Mouse (Mus musculus) ovary, postnatal 36 days (tissue): ENCODE data around the gene 1700020L24Rik.

Experiments used
- DNase-seq: peaks from one replicate; pipeline ENCODE4 v3.0.0; 2022; ENCODE audit warnings: low spot score, mixed read lengths

The 1700020L24Rik gene

DNA sequence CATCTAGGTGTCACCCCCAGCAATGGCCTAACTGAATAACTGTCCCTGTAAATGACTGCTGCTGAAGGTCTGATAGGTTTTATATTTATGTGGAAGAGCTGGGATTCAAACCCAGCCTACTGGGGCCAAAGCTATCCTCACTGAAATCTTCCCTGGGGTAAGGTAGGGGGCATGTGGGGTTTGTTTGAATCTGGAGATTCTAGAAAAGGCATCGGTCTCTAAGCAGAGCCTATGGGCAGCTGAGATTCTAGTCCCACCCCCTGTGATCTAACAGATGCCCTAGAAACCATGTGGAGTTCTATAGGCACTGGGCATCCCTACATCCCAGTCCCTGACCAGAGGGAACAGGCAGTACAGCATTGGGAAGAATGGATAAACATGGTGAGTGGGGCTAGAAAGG, at the start of gene 1700020L24Rik:
Gene 1700020L24Rik (plus strand): TSS at position 301 of the 400 bp plus-strand sequence.
- no peak for DNase-seq

- no peak for DNase-seq
These were observed 44.4 kb upstream of the 1700020L24Rik start for GRCm38 (mm10) chr11:83393062-83393461.

DNA sequence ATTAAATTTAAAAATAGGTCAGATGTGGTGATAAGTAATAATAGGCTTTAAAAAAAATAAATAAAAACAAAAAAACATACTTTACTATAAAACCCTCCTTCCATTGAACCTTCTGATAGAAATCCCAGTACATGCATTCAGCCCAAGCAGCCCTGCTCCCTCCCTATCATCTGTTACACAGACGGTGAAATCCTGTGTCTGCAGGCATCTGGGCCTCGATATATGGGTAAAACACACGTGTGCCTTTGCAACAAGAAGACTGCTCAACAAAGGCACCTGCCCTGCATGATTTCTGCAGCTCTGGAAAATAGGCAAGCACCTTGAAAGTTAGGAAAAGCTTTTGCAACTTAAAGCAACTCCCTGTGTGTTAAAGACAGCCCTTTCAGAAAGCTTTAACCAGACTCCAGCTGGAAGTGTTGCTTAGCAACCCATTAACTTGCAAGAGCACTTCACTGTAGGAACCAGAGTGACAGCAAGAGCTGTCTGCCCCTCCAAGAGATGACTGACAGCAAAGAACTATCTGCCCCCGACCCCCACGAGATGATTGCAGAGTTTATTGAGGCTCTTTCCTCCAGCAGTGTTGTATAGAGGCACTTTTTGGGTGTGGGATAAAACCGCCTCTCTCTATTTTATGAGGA, 42.6 kb upstream of the 1700020L24Rik start:
- DNase-seq = no peak

DNA sequence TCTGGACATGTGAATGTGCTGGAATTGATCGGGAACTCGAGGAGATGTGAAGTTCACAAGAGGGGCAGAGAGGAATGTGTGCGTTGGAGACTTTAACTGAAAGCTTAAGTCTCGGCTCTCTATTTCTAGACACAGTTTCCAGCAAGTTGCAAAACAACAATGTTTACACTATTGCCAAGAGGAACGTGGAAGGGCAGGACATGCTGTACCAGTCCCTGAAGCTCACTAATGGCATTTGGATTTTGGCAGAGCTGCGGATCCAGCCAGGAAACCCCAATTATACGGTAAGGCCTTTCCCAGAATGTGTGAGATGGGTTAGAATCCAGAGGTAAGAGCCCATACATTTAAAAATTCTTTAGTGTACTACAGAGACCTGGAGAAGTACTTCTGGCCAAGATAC, 39.9 kb upstream of the 1700020L24Rik start:
- no peak for DNase-seq

DNA sequence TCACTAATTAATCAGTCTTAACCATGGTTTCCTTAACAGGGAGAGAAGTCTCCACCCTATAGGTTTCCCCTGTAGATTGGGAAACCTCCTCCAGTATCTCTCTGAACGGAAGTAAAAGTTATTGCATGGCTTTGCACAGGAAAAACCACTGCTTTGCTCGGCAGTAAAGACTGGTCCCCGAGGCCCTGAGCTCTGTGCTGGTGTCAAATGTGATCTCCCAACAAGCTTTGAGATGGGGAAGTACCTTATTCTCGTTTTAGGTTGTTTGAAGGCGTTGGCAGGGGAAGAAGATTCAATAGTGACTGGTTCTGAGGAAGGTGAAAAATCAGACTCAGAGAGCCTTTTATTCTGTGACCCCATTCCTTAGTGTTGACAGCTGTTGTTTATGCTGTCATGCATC, 38.8 kb upstream of the 1700020L24Rik start:
- no peak for DNase-seq

DNA sequence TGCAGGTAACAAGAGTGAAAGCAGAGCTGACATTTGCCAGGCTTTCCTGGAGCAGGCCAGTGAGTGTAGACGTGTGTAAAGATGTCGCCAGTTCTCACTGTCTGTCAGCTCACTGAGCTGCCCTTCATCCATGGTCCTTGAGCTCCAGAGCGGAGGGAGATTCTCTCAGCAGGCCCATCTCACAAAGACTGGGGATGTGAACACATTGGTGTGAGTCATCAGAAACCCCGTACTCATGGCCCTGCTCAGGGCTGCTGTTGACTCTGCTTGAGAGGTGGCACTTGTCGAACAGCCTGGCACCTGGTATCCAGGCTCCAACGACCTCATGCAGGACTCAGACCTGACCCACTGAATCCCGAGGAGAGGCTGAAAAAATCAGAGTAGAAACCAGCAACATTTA, 33.7 kb upstream of the 1700020L24Rik start:
- DNase-seq = no peak

DNA sequence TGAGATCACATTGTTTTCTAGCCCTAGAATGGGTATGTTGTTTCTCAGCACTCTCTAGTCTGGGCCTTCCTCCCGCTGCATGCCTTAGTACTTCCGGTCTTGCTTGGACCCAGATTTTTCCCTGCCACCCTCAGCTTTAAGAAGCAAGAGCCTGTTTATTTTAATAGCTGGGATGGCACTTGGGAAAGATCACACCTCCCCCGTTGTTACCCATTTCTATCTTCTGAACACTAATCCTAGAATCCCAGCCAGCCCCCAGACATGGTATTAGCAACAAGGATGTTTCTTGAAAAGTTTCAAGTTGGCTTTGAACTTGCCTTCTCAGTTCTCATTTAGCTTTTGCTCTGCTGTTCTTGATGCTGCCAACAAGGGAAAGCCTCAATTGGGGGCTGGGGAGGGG, 31.1 kb upstream of the 1700020L24Rik start:
- no peak for DNase-seq

- DNase-seq = no peak
These were observed 29.2 kb upstream of the 1700020L24Rik start for GRCm38 (mm10) chr11:83408242-83408641.

- peak; percentile 34 for DNase-seq
These were observed 28.3 kb upstream of the 1700020L24Rik start, which contains the start of gene Rasl10b for GRCm38 (mm10) chr11:83409087-83409754. Rasl10b (plus strand) TSS chr11:83409137.

- DNase-seq = no peak
These were observed 27.6 kb upstream of the 1700020L24Rik start for GRCm38 (mm10) chr11:83409792-83410291.

- DNase-seq = no peak
These were observed 27.0 kb upstream of the 1700020L24Rik start for GRCm38 (mm10) chr11:83410510-83410909.

DNA sequence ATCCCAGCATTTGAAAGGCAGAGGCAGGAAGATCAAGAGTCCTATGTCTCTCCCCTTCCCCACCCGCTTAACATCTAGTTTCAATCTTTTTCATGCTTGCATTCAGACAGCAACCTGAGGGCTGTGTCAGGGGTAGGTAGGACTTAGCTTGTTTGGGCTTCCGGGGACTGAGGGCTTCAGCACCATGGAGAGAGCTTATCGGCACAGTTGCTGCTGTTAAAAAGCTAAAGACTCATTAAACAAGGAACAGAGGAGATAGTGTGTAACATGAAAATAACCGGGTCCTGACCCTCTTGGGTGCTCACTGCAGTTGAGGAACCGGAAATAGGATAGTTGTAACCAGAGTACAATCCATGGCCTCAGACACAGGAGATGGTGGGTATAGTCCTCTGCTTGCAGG, 20.4 kb upstream of the 1700020L24Rik start:
- peak; percentile 70 for DNase-seq

DNA sequence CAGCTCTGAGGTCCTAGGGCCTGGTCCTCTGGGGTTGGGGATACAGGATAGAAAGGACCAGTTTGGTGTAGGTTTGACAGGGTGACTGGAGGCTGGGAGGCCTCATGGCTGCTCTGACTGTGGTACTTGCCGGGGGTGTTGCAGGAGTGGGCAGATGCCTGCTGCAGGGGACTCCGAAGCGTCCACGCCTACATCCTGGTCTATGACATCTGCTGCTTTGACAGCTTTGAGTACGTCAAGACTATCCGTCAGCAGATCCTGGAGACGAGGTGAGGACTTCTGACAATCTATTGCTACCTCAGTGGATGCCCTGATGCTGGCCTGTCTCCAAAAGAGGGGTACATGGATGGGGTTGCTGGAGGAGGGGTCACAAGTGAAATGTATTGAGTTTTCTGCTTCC, 19.8 kb upstream of the 1700020L24Rik start:
- DNase-seq = no peak

- DNase-seq = no peak
These were observed 18.9 kb upstream of the 1700020L24Rik start for GRCm38 (mm10) chr11:83418566-83418965.

- DNase-seq = no peak
These were observed 17.1 kb upstream of the 1700020L24Rik start for GRCm38 (mm10) chr11:83420338-83420737.

DNA sequence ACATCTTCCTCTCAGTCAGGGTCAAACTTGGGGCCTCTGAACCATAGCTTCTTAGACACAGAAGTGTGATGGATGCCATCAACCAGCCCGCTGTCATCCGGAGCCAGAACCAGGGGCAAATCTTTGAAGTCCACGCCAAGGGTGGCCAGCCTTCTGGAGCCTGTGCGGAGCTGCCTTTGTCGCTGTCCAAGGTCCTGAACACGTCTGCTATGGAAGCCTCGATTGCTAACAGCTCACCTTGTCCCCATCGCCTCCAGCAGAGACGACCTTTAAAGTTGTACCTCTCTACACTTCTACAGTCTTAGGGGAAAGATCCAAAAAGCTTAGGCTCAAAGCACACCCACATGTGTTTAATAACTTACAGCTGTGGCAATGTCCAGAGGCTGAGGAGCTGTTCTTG, 16.2 kb upstream of the 1700020L24Rik start:
- peak; percentile 69 for DNase-seq

DNA sequence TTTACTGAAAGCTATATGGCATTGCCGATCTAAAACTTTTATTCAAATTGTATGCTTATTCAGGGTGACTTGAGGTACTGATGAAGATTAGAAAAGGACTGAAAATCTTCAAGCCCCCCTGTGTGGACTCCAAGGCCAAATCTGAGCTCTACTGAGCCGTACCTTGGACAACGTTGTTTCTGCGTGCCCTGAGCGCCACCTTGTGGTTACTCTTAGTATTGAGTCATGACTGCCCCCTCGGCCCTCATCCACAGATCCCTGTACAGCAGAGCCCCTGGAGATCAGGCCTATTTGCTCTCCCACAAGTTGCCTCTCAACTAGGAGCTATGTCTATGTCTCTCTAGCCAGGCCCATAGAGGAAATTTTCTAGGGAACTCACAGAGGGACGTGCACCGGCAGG, 12.8 kb upstream of the 1700020L24Rik start:
- DNase-seq = peak; percentile 54

DNA sequence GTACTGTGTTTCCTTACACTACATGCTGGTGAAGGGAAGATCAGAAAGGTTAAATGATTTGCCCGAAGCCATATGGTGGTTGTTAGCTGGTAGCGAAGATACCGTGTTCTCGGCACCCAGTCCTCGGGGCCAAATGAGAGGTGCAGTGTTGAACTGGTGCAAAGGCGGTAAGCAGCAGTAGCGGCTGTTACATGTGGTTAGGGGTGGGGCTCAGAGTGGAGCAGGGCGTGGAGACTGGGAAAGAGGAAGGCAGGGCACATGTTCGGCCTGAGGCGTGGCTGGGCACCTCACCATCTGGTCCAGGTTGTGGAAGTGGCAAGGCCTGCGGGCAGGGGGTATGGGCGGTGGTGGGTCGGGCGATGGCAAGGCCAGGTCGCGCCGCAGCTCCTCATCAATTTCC, 10.5 kb upstream of the 1700020L24Rik start:
- no peak for DNase-seq

DNA sequence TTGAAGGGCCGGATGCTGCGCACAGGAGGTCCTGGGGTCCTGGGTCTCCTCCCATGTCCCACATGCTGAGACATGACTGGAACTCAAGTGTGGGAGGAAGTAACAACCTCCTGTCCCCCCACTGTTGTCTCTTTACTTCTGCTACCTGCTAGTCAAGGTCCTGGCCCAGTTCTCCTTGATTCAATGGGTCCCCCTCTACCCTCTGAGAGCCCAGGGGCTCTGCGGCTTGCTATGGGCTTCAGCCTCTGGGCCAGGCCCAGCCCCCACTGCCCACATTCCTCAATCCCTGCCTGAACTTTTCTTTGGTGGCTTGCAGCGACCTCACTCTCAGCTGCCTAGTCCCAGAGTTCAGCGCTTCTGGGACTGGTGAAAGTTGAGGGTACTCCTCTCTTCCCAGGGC, 8.1 kb upstream of the 1700020L24Rik start, which contains the start of gene Gas2l2:
Gene Gas2l2 (minus strand): TSS at position 101 of the 400 bp plus-strand sequence.
- DNase-seq = no peak

- DNase-seq = no peak
These were observed 4.9 kb upstream of the 1700020L24Rik start for GRCm38 (mm10) chr11:83432533-83432932.

DNA sequence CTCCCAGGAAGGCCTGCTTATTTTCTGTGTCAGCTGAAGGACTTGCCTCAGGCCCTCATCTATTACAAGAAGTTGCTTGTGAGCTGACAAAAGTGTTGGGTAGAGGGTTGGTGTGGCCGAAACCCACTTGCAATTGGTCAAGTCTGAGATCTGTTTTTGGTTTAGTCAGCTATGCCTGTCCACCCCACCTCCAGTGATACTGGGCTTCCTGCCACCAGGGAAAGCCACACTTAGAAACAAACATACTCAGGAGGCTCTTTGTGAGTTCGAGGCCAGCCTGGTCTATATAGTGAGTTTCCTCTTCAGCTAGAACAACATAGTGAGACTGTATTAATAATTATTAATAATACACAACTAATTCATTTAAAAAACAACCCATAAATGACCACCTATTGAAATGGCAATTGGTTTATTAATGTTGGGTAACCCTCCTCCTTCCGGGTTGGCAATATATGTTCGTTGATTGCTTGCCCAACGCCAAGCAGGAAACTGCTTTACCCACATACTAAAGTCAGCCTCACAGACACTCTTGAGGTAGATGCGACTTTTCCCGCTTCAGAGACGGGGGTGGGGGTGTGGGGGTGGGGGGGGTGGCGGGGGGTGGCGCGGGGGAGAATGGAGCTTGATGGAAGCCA, 2.1 kb downstream of the 1700020L24Rik start:
- no peak for DNase-seq

GRCm38 (mm10) chr11:83440081-83441064, 2.9 kb downstream of the 1700020L24Rik start:
- DNase-seq = peak; percentile 85
